Mouse (Mus musculus): ENCODE measurements at regions not wholly inside any gene's neighbourhood (a gene's known extent, or its start where the extent isn't known, plus 50 kb on each side); places are given as distances from the start of the nearest gene placed in this dataset.

- no peak for TF ChIP-seq EP300 (IDR thresholded peaks at IDR 0.05; ENCODE audit: insufficient read depth, low read depth, low read length)
- TF ChIP-seq POLR2A (IDR thresholded peaks at IDR 0.05; ENCODE audit: insufficient read depth, low read length), result no peak
- TF ChIP-seq CTCF (IDR thresholded peaks at IDR 0.05; ENCODE audit: low read depth, low read length), result no peak
- H3K9ac ChIP-seq (ENCODE audit: low read depth, poor library complexity, severe bottlenecking), result no peak overlapping the region
These were observed 339.3 kb upstream of the Acvr2a start for GRCm38 (mm10) chr2:48474642-48475041.

DNA sequence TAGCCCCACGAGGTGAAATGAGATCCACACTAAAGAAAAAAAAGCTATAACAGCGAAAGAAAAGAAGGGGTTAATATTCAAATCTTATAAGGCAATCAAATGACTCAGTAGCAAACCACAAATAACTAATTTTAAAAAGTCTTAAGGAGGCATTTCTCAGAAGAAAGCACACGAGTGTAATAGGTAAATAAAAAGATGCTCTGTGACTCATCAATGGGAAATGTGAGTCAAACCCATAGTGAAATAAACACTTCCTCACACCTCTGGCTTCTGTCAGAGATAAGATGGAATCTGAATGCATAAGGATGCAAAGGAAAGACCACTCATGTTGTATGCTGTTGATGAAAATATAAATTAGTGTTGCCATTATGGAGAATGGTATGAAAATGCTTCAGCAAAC lies 337.1 kb upstream of the Acvr2a start:
- Histone ChIP-seq H3K9me3 (replicated peaks; ENCODE audit: control insufficient read depth, insufficient read depth, low read length, poor library complexity, severe bottlenecking) (peaks cover 8% of the 10 kb centered on the region; the same call in 1 of the 2 replicates), H3K27ac (ENCODE audit: insufficient read depth, low read length) (no peak overlapping the region), H3K36me3 (ENCODE audit: control insufficient read depth, insufficient read depth, low read length, poor library complexity, severe bottlenecking) (no peaks in the 10 kb centered on the region), H3K4me3 (ENCODE audit: low read depth, low read length) (no peak overlapping the region), H3K9ac (ENCODE audit: low read depth, poor library complexity, severe bottlenecking) (no peak overlapping the region), H3K27me3 (ENCODE audit: control insufficient read depth, insufficient read depth, low read length, poor library complexity, severe bottlenecking) (no peaks in the 10 kb centered on the region), H3K4me1 (ENCODE audit: control insufficient read depth, insufficient read depth, low read length) (no peaks in the 10 kb centered on the region)
- TF ChIP-seq CTCF (IDR thresholded peaks at IDR 0.05; ENCODE audit: low read depth, low read length) (no peak), EP300 (IDR thresholded peaks at IDR 0.05; ENCODE audit: insufficient read depth, low read depth, low read length) (no peak), POLR2A (IDR thresholded peaks at IDR 0.05; ENCODE audit: insufficient read depth, low read length) (no peak)

More at GRCm38 (mm10) chr2:48474642-48475041, 339.3 kb upstream of the Acvr2a start:
- Histone ChIP-seq H3K4me3 (ENCODE audit: low read depth, low read length) (no peak overlapping the region), H3K36me3 (ENCODE audit: control insufficient read depth, insufficient read depth, low read length, poor library complexity, severe bottlenecking) (no peaks in the 10 kb centered on the region), H3K27ac (ENCODE audit: insufficient read depth, low read length) (no peak overlapping the region), H3K9me3 (replicated peaks; ENCODE audit: control insufficient read depth, insufficient read depth, low read length, poor library complexity, severe bottlenecking) (no peaks in the 10 kb centered on the region; the same call in 1 of the 2 replicates), H3K27me3 (ENCODE audit: control insufficient read depth, insufficient read depth, low read length, poor library complexity, severe bottlenecking) (no peaks in the 10 kb centered on the region), H3K4me1 (ENCODE audit: control insufficient read depth, insufficient read depth, low read length) (no peaks in the 10 kb centered on the region)

DNA sequence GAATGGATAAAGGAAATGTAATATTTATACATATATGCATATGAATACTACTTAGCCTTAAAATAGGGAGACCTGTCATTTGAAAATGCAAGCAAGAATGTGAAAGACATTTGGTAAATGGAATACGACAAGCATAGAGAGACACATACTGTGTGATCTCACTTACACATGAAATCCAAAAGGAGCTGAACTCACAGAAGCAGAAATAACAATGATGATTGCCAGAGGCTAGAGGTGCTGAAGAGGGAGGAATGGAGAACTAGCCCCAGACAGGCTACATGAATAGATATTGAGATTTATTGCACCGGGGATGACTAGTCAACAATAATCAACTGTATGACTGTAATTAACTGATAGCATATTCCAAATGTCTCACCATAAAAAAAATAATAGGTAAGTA lies 336.6 kb upstream of the Acvr2a start:
- Histone ChIP-seq H3K27me3 (ENCODE audit: control insufficient read depth, insufficient read depth, low read length, poor library complexity, severe bottlenecking) (no peaks in the 10 kb centered on the region), H3K27ac (ENCODE audit: insufficient read depth, low read length) (no peak overlapping the region), H3K9ac (ENCODE audit: low read depth, poor library complexity, severe bottlenecking) (no peak overlapping the region), H3K4me3 (ENCODE audit: low read depth, low read length) (no peak overlapping the region), H3K4me1 (ENCODE audit: control insufficient read depth, insufficient read depth, low read length) (no peaks in the 10 kb centered on the region), H3K9me3 (replicated peaks; ENCODE audit: control insufficient read depth, insufficient read depth, low read length, poor library complexity, severe bottlenecking) (peaks cover 8% of the 10 kb centered on the region; the same call in 1 of the 2 replicates), H3K36me3 (ENCODE audit: control insufficient read depth, insufficient read depth, low read length, poor library complexity, severe bottlenecking) (no peaks in the 10 kb centered on the region)
- TF ChIP-seq POLR2A (IDR thresholded peaks at IDR 0.05; ENCODE audit: insufficient read depth, low read length) (no peak), EP300 (IDR thresholded peaks at IDR 0.05; ENCODE audit: insufficient read depth, low read depth, low read length) (no peak), CTCF (IDR thresholded peaks at IDR 0.05; ENCODE audit: low read depth, low read length) (no peak)

GRCm38 (mm10) chr2:48479601-48480000 lies 334.3 kb upstream of the Acvr2a start:
- H3K27ac ChIP-seq (ENCODE audit: insufficient read depth, low read length), result no peak overlapping the region
- no peaks in the 10 kb centered on the region for H3K27me3 ChIP-seq (ENCODE audit: control insufficient read depth, insufficient read depth, low read length, poor library complexity, severe bottlenecking)
- peaks cover 8% of the 10 kb centered on the region; the same call in 1 of the 2 replicates for H3K9me3 ChIP-seq (replicated peaks; ENCODE audit: control insufficient read depth, insufficient read depth, low read length, poor library complexity, severe bottlenecking)
- H3K9ac ChIP-seq (ENCODE audit: low read depth, poor library complexity, severe bottlenecking), result no peak overlapping the region
- no peak overlapping the region for H3K4me3 ChIP-seq (ENCODE audit: low read depth, low read length)
- TF ChIP-seq POLR2A (IDR thresholded peaks at IDR 0.05; ENCODE audit: insufficient read depth, low read length) (no peak), EP300 (IDR thresholded peaks at IDR 0.05; ENCODE audit: insufficient read depth, low read depth, low read length) (no peak), CTCF (IDR thresholded peaks at IDR 0.05; ENCODE audit: low read depth, low read length) (no peak)
- no peaks in the 10 kb centered on the region for H3K4me1 ChIP-seq (ENCODE audit: control insufficient read depth, insufficient read depth, low read length)
- H3K36me3 ChIP-seq (ENCODE audit: control insufficient read depth, insufficient read depth, low read length, poor library complexity, severe bottlenecking), result no peaks in the 10 kb centered on the region

DNA sequence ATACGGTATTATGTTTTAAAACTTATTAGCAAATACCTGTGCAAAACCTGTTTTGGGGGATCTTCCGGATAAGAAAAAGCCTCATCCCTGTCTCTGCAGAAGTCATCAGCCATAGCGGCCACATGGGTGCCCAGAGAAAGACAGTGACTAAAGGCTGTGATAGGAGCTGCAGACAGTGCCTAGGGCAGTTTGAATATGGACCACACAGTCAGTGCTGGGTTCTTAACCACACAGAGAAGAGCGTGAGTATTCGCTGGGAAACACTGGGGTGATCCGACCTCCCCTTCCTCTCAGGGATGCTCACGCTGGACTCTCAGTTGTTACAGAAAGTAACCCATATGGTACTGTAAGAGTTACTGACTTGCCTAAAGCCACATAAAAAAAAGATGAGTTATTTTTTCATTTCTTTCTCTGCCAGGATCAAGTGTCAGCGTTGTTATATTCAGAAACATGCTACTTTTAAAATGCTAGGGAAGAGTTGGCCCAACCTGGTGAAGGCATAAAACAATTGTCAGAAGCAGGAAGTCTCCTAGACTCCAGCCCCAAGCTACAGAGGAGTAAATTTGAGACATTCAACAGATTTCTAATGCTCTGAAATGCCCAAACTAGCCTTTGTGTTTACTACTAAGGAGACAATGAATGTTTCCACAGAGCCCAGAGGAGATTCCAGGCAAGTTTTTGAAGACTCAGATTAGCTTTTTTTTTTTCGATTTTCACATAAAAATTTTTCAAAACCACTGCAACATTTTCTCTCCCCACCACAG lies 333.3 kb upstream of the Acvr2a start:
- Histone ChIP-seq H3K36me3 (ENCODE audit: control insufficient read depth, insufficient read depth, low read length, poor library complexity, severe bottlenecking) (no peaks in the 10 kb centered on the region), H3K9ac (ENCODE audit: low read depth, poor library complexity, severe bottlenecking) (no peak overlapping the region), H3K9me3 (replicated peaks; ENCODE audit: control insufficient read depth, insufficient read depth, low read length, poor library complexity, severe bottlenecking) (peaks cover 8% of the 10 kb centered on the region; the same call in 1 of the 2 replicates), H3K27me3 (ENCODE audit: control insufficient read depth, insufficient read depth, low read length, poor library complexity, severe bottlenecking) (no peaks in the 10 kb centered on the region), H3K4me3 (ENCODE audit: low read depth, low read length) (no peak overlapping the region), H3K4me1 (ENCODE audit: control insufficient read depth, insufficient read depth, low read length) (no peaks in the 10 kb centered on the region), H3K27ac (ENCODE audit: insufficient read depth, low read length) (no peak overlapping the region)
- TF ChIP-seq POLR2A (IDR thresholded peaks at IDR 0.05; ENCODE audit: insufficient read depth, low read length) (no peak), CTCF (IDR thresholded peaks at IDR 0.05; ENCODE audit: low read depth, low read length) (no peak), EP300 (IDR thresholded peaks at IDR 0.05; ENCODE audit: insufficient read depth, low read depth, low read length) (no peak)

- H3K27ac ChIP-seq (ENCODE audit: insufficient read depth, low read length), result no peak overlapping the region
- H3K4me1 ChIP-seq (ENCODE audit: control insufficient read depth, insufficient read depth, low read length), result no peaks in the 10 kb centered on the region
- H3K9ac ChIP-seq (ENCODE audit: low read depth, poor library complexity, severe bottlenecking), result no peak overlapping the region
- no peaks in the 10 kb centered on the region for H3K36me3 ChIP-seq (ENCODE audit: control insufficient read depth, insufficient read depth, low read length, poor library complexity, severe bottlenecking)
- no peaks in the 10 kb centered on the region for H3K27me3 ChIP-seq (ENCODE audit: control insufficient read depth, insufficient read depth, low read length, poor library complexity, severe bottlenecking)
- H3K4me3 ChIP-seq (ENCODE audit: low read depth, low read length), result no peak overlapping the region
- no peak for TF ChIP-seq EP300 (IDR thresholded peaks at IDR 0.05; ENCODE audit: insufficient read depth, low read depth, low read length)
- no peak for TF ChIP-seq CTCF (IDR thresholded peaks at IDR 0.05; ENCODE audit: low read depth, low read length)
- no peak for TF ChIP-seq POLR2A (IDR thresholded peaks at IDR 0.05; ENCODE audit: insufficient read depth, low read length)
- H3K9me3 ChIP-seq (replicated peaks; ENCODE audit: control insufficient read depth, insufficient read depth, low read length, poor library complexity, severe bottlenecking), result peaks cover 8% of the 10 kb centered on the region; the same call in 1 of the 2 replicates
These were observed 332.6 kb upstream of the Acvr2a start for GRCm38 (mm10) chr2:48481209-48481742.

All from ES-Bruce4 (cell line).